Mouse (Mus musculus) urinary bladder, postnatal 25 days (tissue): ENCODE results near the gene Trim37.
"Not testable (repeated sequence)": the region's sequence is repeated elsewhere in the genome, so short reads cannot be mapped to it uniquely, and the experiment has no call there.

ENCODE experiments used
- DNase-seq: peaks from one replicate; pipeline ENCODE4 v3.0.0; 2022; ENCODE audit warnings: low spot score

Trim37 gene

GRCm38 (mm10) chr11:87233377-87233776 lies 106.5 kb downstream of the Trim37 start:
- no peak for DNase-seq

GRCm38 (mm10) chr11:87234743-87235485 lies 108.0 kb downstream of the Trim37 start:
- no peak for DNase-seq

GRCm38 (mm10) chr11:87235486-87235872 lies 108.6 kb downstream of the Trim37 start:
- no peak for DNase-seq

GRCm38 (mm10) chr11:87238891-87239530 lies 112.1 kb downstream of the Trim37 start:
- no peak for DNase-seq

- DNase-seq, result no peak
These were observed 113.4 kb downstream of the Trim37 start for GRCm38 (mm10) chr11:87240141-87240832.

GRCm38 (mm10) chr11:87240833-87241215 lies 113.9 kb downstream of the Trim37 start:
- no peak for DNase-seq

GRCm38 (mm10) chr11:87241256-87241655 lies 114.4 kb downstream of the Trim37 start:
- no peak for DNase-seq

- DNase-seq, result no peak
These were observed 118.4 kb downstream of the Trim37 start for GRCm38 (mm10) chr11:87245171-87245840.

GRCm38 (mm10) chr11:87246107-87246651 lies 119.3 kb downstream of the Trim37 start:
- DNase-seq, result no peak

- DNase-seq, result no peak
These were observed 120.0 kb downstream of the Trim37 start for GRCm38 (mm10) chr11:87246724-87247493.

GRCm38 (mm10) chr11:87247494-87247866 lies 120.6 kb downstream of the Trim37 start:
- DNase-seq, result no peak

- no peak for DNase-seq
These were observed 123.3 kb downstream of the Trim37 start for GRCm38 (mm10) chr11:87250132-87250531.

- DNase-seq, result no peak
These were observed 126.4 kb downstream of the Trim37 start for GRCm38 (mm10) chr11:87253294-87253693.

GRCm38 (mm10) chr11:87254149-87254548 lies 127.3 kb downstream of the Trim37 start:
- DNase-seq, result no peak

GRCm38 (mm10) chr11:87257282-87257681 lies 130.4 kb downstream of the Trim37 start:
- DNase-seq, result no peak

- DNase-seq, result no peak
These were observed 132.9 kb downstream of the Trim37 start for GRCm38 (mm10) chr11:87259792-87260191.

GRCm38 (mm10) chr11:87261705-87262104 lies 134.8 kb downstream of the Trim37 start:
- DNase-seq, result not testable (repeated sequence)

GRCm38 (mm10) chr11:87263946-87264345 lies 137.1 kb downstream of the Trim37 start:
- DNase-seq, result no peak

GRCm38 (mm10) chr11:87266246-87266645 lies 139.4 kb downstream of the Trim37 start:
- no peak for DNase-seq

GRCm38 (mm10) chr11:87268803-87269202 lies 141.9 kb downstream of the Trim37 start:
- DNase-seq, result no peak
